Mouse (Mus musculus): ENCODE data around the gene Pnma1. TPM values are rescaled to one million over a fixed set of nuclear protein-coding genes. Genes with fewer than 3 reads are reported as not detected.

The Pnma1 gene
- 3.6 and 4.3 TPM in 2 replicates for polyA plus RNA-seq (2015; fragmentation: Nextera tagmentation; extraction: Ambion mirVana)

GRCm38 (mm10) chr12:84147954-84148621, at the start of gene Pnma1:
Gene Pnma1, minus strand, starts transcription at chr12:84148489.
- Histone ChIP-seq H3K9me3 (replicated peaks) (no peaks in the 10 kb centered on the region), H3K36me3 (ENCODE audit: poor library complexity, severe bottlenecking) (peaks cover 28% of the 10 kb centered on the region), H3K9ac (peak within 1 kb of the TSS; percentile 72), H3K4me3 (peak within 1 kb of the TSS; percentile 60), H3K27ac (peak within 1 kb of the TSS; percentile 68), H3K4me2 (peak within 1 kb of the TSS; percentile 90), H3K4me1 (peaks cover 27% of the 10 kb centered on the region), H3K27me3 (no peaks in the 10 kb centered on the region)
- peak; percentile 97 for ATAC-seq
- WGBS: under 1% methylated on average over 49 of the region's 50 CpGs

- Histone ChIP-seq H3K27ac (no peak overlapping the region), H3K27me3 (no peaks in the 10 kb centered on the region), H3K9ac (peak overlapping the region; percentile 34; the same call in 1 of the 2 replicates), H3K9me3 (replicated peaks) (no peaks in the 10 kb centered on the region), H3K36me3 (ENCODE audit: poor library complexity, severe bottlenecking) (no peaks in the 10 kb centered on the region), H3K4me2 (no peak overlapping the region), H3K4me3 (no peak overlapping the region), H3K4me1 (peaks cover 64% of the 10 kb centered on the region)
- WGBS: 58% methylated on average over 6 of the region's 6 CpGs
- no peak for ATAC-seq
Observed at GRCm38 (mm10) chr12:84195195-84195594, 46.9 kb upstream of the Pnma1 start.

GRCm38 (mm10) chr12:84194400-84195109, 46.3 kb upstream of the Pnma1 start:
- Histone ChIP-seq H3K27ac (peak overlapping the region; percentile 97), H3K36me3 (ENCODE audit: poor library complexity, severe bottlenecking) (no peaks in the 10 kb centered on the region), H3K4me3 (peak overlapping the region; percentile 87), H3K4me1 (peaks cover 71% of the 10 kb centered on the region), H3K9me3 (replicated peaks) (no peaks in the 10 kb centered on the region), H3K9ac (peak overlapping the region; percentile 97), H3K4me2 (peak overlapping the region; percentile 93), H3K27me3 (no peaks in the 10 kb centered on the region)
- ATAC-seq: peak; percentile 5; the same call in 1 of the 2 replicates
- WGBS: 2% methylated on average over 13 of the region's 13 CpGs

GRCm38 (mm10) chr12:84193642-84194399, 45.5 kb upstream of the Pnma1 start:
- no peaks in the 10 kb centered on the region for H3K27me3 ChIP-seq
- H3K4me1 ChIP-seq: peaks cover 75% of the 10 kb centered on the region
- no peaks in the 10 kb centered on the region for H3K9me3 ChIP-seq (replicated peaks)
- peak overlapping the region; percentile 97 for H3K27ac ChIP-seq
- peak overlapping the region; percentile 97 for H3K9ac ChIP-seq
- H3K4me2 ChIP-seq: peak overlapping the region; percentile 93
- WGBS: under 1% methylated on average over 49 of the region's 49 CpGs
- H3K4me3 ChIP-seq: peak overlapping the region; percentile 87
- peak; percentile 83 for ATAC-seq
- no peaks in the 10 kb centered on the region for H3K36me3 ChIP-seq (ENCODE audit: poor library complexity, severe bottlenecking)

GRCm38 (mm10) chr12:84192741-84193641, 44.7 kb upstream of the Pnma1 start:
- ATAC-seq: peak; percentile 57
- Histone ChIP-seq H3K4me2 (peak overlapping the region; percentile 93), H3K4me3 (peak overlapping the region; percentile 87), H3K27me3 (no peaks in the 10 kb centered on the region), H3K36me3 (ENCODE audit: poor library complexity, severe bottlenecking) (no peaks in the 10 kb centered on the region), H3K27ac (peak overlapping the region; percentile 97), H3K9ac (peak overlapping the region; percentile 97), H3K9me3 (replicated peaks) (no peaks in the 10 kb centered on the region), H3K4me1 (peaks cover 75% of the 10 kb centered on the region)
- under 1% methylated on average over 75 of the region's 102 CpGs for WGBS

DNA sequence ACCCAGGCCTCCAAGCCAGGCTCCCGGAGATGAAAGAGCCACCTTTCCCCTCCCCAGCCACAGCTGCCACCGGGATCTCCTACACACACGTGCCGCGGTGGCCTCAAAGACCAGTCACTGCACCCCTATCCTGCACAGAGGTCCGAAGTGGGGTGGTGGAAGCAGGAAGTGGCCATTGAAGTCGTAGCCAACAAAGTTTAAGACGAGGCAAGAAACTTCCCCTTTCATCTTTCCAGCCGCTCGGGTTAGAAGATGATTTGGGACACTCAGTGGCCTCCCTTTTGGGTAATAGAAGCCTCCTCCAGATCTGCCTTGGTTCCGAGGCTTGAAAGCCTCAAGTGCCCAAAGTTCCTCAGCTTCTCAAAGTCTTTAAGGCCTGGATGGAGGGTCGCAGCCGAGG, 44.0 kb upstream of the Pnma1 start:
- Histone ChIP-seq H3K27me3 (no peaks in the 10 kb centered on the region), H3K4me2 (peak overlapping the region; percentile 93), H3K4me3 (peak overlapping the region; percentile 87), H3K4me1 (peaks cover 75% of the 10 kb centered on the region), H3K36me3 (ENCODE audit: poor library complexity, severe bottlenecking) (no peaks in the 10 kb centered on the region), H3K9me3 (replicated peaks) (no peaks in the 10 kb centered on the region), H3K27ac (no peak overlapping the region), H3K9ac (peak overlapping the region; percentile 97)
- WGBS: 2% methylated on average over 13 of the region's 13 CpGs
- ATAC-seq: no peak

GRCm38 (mm10) chr12:84191770-84192169, 43.5 kb upstream of the Pnma1 start:
- H3K36me3 ChIP-seq (ENCODE audit: poor library complexity, severe bottlenecking): no peaks in the 10 kb centered on the region
- peaks cover 79% of the 10 kb centered on the region for H3K4me1 ChIP-seq
- no peak overlapping the region for H3K27ac ChIP-seq
- peak overlapping the region; percentile 97 for H3K9ac ChIP-seq
- no peak for ATAC-seq
- peak overlapping the region; percentile 93 for H3K4me2 ChIP-seq
- H3K9me3 ChIP-seq (replicated peaks): no peaks in the 10 kb centered on the region
- no peaks in the 10 kb centered on the region for H3K27me3 ChIP-seq
- WGBS: 14% methylated on average over 5 of the region's 5 CpGs
- peak overlapping the region; percentile 87 for H3K4me3 ChIP-seq

GRCm38 (mm10) chr12:84191190-84191589, 42.9 kb upstream of the Pnma1 start:
- Histone ChIP-seq H3K27ac (no peak overlapping the region), H3K9me3 (replicated peaks) (no peaks in the 10 kb centered on the region), H3K4me2 (peak overlapping the region; percentile 93), H3K4me3 (peak overlapping the region; percentile 87), H3K27me3 (no peaks in the 10 kb centered on the region), H3K36me3 (ENCODE audit: poor library complexity, severe bottlenecking) (no peaks in the 10 kb centered on the region), H3K4me1 (peaks cover 82% of the 10 kb centered on the region), H3K9ac (0 out of 2 replicates have a peak overlapping the region, but pooled peaks have one; percentile 48)
- WGBS: 59% methylated on average over 7 of the region's 7 CpGs
- ATAC-seq: no peak

DNA sequence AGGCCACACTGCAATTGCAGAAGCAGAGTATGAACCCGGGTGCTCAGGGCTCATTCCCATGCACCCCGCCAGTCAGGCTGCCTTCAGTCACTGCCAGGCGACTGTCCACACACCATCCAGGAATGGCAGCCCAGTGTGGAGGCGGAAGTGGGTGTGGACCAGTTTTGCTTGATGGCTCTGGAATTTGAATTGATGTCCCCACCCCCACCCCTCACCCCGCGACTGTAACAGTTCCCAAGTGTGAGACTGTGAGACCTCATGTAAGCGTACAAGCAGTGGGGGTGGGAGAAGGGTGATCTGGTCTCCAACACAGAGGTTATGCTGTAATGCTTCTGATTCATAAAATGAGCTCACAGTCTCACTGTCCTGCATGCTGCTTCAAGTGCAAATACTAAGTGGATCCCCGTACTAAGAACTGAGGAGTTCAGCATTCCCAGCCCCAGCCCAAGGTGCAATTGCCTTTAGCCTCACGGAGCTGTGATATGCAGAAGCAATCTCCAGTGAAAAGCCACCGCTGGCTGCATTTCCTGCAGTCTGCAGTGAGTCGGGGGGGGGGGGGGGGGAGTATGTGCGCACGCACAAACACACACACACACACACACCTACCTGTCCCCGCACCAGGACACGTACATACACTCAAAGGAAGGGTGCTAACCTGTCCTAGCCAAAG, 42.0 kb upstream of the Pnma1 start:
- no peaks in the 10 kb centered on the region for H3K27me3 ChIP-seq
- ATAC-seq: no peak
- peak overlapping the region; percentile 93 for H3K4me2 ChIP-seq

DNA sequence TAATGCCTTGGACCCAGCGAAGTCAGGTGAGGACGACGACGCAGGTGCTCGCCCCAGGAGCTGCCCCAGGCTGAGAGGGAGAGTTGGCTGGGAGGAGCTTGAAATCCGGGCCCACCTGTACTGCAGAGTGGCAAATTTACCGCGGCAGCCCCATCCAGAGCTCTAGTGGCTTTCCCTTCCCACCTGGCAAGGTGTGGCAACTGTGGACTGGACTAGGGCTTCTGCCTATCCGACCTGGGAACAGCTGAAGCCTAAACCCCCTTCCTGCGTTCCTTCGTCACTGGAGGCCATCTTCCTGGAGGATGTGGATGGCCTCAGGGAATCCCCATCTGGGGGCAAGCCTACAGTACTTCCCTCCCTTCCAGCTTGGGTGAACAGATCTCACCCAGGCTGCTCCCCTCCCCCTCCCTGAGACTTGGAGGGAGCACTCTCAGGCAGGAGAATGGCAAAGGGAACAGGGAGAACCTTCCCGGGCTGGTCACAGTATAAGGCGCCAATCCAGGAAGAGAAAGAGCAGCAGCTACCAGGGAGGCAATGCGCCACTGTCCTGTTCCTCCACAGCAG, 40.7 kb upstream of the Pnma1 start:
- no peaks in the 10 kb centered on the region for H3K27me3 ChIP-seq
- no peak for ATAC-seq
- H3K4me1 ChIP-seq: peaks cover 85% of the 10 kb centered on the region
- no peaks in the 10 kb centered on the region for H3K9me3 ChIP-seq (replicated peaks)
- no peak overlapping the region for H3K4me3 ChIP-seq
- H3K9ac ChIP-seq: 0 out of 2 replicates have a peak overlapping the region, but pooled peaks have one; percentile 26
- H3K36me3 ChIP-seq (ENCODE audit: poor library complexity, severe bottlenecking): no peaks in the 10 kb centered on the region
- H3K27ac ChIP-seq: peak overlapping the region; percentile 66; the same call in 1 of the 2 replicates
- no peak overlapping the region for H3K4me2 ChIP-seq
- 73% methylated on average over 14 of the region's 14 CpGs for WGBS

More for the DNA sequence above, 42.0 kb upstream of the Pnma1 start:
- Histone ChIP-seq H3K9me3 (replicated peaks) (no peaks in the 10 kb centered on the region), H3K27ac (0 out of 2 replicates have a peak overlapping the region, but pooled peaks have one; percentile 1), H3K4me3 (no peak overlapping the region), H3K4me1 (peaks cover 84% of the 10 kb centered on the region), H3K9ac (no peak overlapping the region), H3K36me3 (ENCODE audit: poor library complexity, severe bottlenecking) (no peaks in the 10 kb centered on the region)
- 64% methylated on average over 14 of the region's 15 CpGs for WGBS
